Comparison of ENCODE assay signal across 9 mouse cellular contexts in the genomic region with DNA sequence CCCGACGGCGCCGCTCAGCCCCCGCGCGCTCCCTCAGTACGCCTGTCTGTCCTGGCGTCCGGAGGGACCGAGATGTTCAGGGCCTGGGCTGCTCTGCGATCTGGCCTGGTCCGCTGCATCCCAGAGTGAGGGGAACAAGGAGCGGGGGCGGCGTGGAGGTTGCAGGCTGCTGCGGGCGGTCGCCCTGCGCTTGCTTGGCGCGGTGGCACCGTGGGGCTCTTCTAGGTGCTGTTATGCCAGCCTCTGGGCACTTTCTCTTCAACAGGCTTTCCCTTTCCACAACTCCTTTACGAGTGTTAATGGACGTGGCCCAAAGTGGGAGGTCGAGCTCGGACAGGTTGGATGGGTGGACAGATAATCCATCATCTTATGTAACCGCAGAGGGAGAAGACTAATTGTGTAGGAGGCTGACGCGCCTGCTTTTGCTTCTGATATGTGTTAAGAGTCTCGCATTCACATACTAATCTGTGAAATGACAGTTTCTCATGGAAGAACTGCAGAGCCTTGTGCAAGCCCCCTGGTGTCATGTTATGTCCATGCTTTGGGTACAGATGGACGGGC. TPM values are rescaled to one million over a fixed set of nuclear protein-coding genes. Genes with fewer than 3 reads are reported as not detected.
DNase-seq lines count a peak whose midpoint lies in the region; ATAC-seq and TF ChIP-seq lines count a peak whose summit lies in the region.
"Had no signal": no experiment of that assay in that cellular context is flagged by ENCODE, and none has a peak within 500 bp of the region (broad histone marks: within the 10 kb centered on the region; RNA-seq: fewer than 3 reads in every experiment).

No protein-coding gene starts in this region.

- WGBS in spleen, adult 2 months, result 3% methylated on average over 32 of the region's 32 CpGs
- 5% methylated on average over 30 of the region's 32 CpGs for WGBS in heart, embryonic 12.5 days
- WGBS in limb, embryonic 12.5 days, result 6% methylated on average over 32 of the region's 32 CpGs
- WGBS in midbrain, postnatal 0 days, result 4% methylated on average over 29 of the region's 32 CpGs

- H3K4me2 ChIP-seq in heart, embryonic 12.5 days, result peak overlapping the region; percentile 93
- peak overlapping the region; percentile 98 for H3K4me2 ChIP-seq in limb, embryonic 12.5 days
- peak overlapping the region; percentile 84 for H3K4me2 ChIP-seq in midbrain, postnatal 0 days (ENCODE audit: low read depth, low read length, poor library complexity, severe bottlenecking)

- peak overlapping the region; percentile 84 for H3K9ac ChIP-seq in heart, embryonic 12.5 days
- H3K9ac ChIP-seq in limb, embryonic 12.5 days (replicated peaks), result peak overlapping the region; percentile 84
- H3K9ac ChIP-seq in midbrain, postnatal 0 days (replicated peaks; ENCODE audit: low read length, poor library complexity, severe bottlenecking), result peak overlapping the region; percentile 79

- H3K36me3 ChIP-seq in spleen, adult 2 months (ENCODE audit: control insufficient read depth, insufficient read depth, low read length), result no peaks in the 10 kb centered on the region
- H3K36me3 ChIP-seq in heart, embryonic 12.5 days, result no peaks in the 10 kb centered on the region
- H3K36me3 ChIP-seq in limb, embryonic 12.5 days, result no peaks in the 10 kb centered on the region
- H3K36me3 ChIP-seq in midbrain, postnatal 0 days (ENCODE audit: insufficient read depth, low read length), result no peaks in the 10 kb centered on the region

- DNase-seq in embryo, embryonic 10 days (ENCODE audit: low spot score), result peak; percentile 54
- DNase-seq in embryo, embryonic 9.5 days (ENCODE audit: extremely low spot score), result no peak
- DNase-seq in spleen, adult 2 months (ENCODE audit: low read depth in 1 of 2, low spot score in 2 of 2), result peak in 1 of 2 experiments; percentile 28
- no peak for DNase-seq in spleen, adult 18-20 months
- no peak for DNase-seq in midbrain, postnatal 0 days (ENCODE audit: low spot score)
- DNase-seq in urinary bladder, postnatal 14 days (ENCODE audit: low spot score), result no peak

- peak overlapping the region; percentile 93 for H3K4me3 ChIP-seq in spleen, adult 2 months (ENCODE audit: extremely low read depth, insufficient read depth, insufficient read length)
- peak overlapping the region; percentile 80 for H3K4me3 ChIP-seq in heart, embryonic 12.5 days
- peak overlapping the region; percentile 78 for H3K4me3 ChIP-seq in limb, embryonic 12.5 days (replicated peaks)
- H3K4me3 ChIP-seq in midbrain, postnatal 0 days (ENCODE audit: low read depth, low read length), result peak overlapping the region; percentile 72

- TF ChIP-seq POLR2A in spleen, adult 2 months (IDR thresholded peaks at IDR 0.05; ENCODE audit: low read depth, low read length), result no peak

- TF ChIP-seq CTCF in spleen, adult 2 months (IDR thresholded peaks at IDR 0.05; ENCODE audit: extremely low read depth, insufficient read depth, insufficient read length, insufficient replicate concordance), result no peak
- TF ChIP-seq CTCF in midbrain, postnatal 0 days (IDR thresholded peaks at IDR 0.05), result peak; percentile 37

- no peaks in the 10 kb centered on the region for H3K27me3 ChIP-seq in spleen, adult 2 months (ENCODE audit: control insufficient read depth, insufficient read depth, low read length)
- H3K27me3 ChIP-seq in heart, embryonic 12.5 days (replicated peaks), result peaks cover 35% of the 10 kb centered on the region
- H3K27me3 ChIP-seq in limb, embryonic 12.5 days, result peaks cover 3% of the 10 kb centered on the region; the same call in 1 of the 2 replicates
- H3K27me3 ChIP-seq in midbrain, postnatal 0 days (ENCODE audit: insufficient read depth, low read length), result 0 out of 2 replicates have a peak, but pooled peaks cover 4% of the 10 kb centered on the region
- H3K27me3 ChIP-seq: Patski had no signal

- H3K9me3 ChIP-seq in heart, embryonic 12.5 days (replicated peaks), result no peaks in the 10 kb centered on the region
- no peaks in the 10 kb centered on the region for H3K9me3 ChIP-seq in limb, embryonic 12.5 days
- no peaks in the 10 kb centered on the region for H3K9me3 ChIP-seq in midbrain, postnatal 0 days (ENCODE audit: low read length)

- peaks cover 4% of the 10 kb centered on the region for H3K4me1 ChIP-seq in spleen, adult 2 months (ENCODE audit: control insufficient read depth, insufficient read depth, insufficient read length)
- H3K4me1 ChIP-seq in heart, embryonic 12.5 days (replicated peaks), result peaks cover 69% of the 10 kb centered on the region
- peaks cover 45% of the 10 kb centered on the region for H3K4me1 ChIP-seq in limb, embryonic 12.5 days (replicated peaks)
- no peaks in the 10 kb centered on the region for H3K4me1 ChIP-seq in midbrain, postnatal 0 days (ENCODE audit: insufficient read depth, low read length)

- peak; percentile 2; the same call in 1 of the 2 replicates for ATAC-seq in heart, embryonic 12.5 days (ENCODE audit: insufficient number of reproducible peaks, low FRiP score)
- peak; percentile 5; the same call in 1 of the 2 replicates for ATAC-seq in limb, embryonic 12.5 days (ENCODE audit: insufficient number of reproducible peaks, insufficient read depth, low FRiP score, low TSS enrichment, low read depth)
- no peak for ATAC-seq in midbrain, postnatal 0 days (ENCODE audit: low FRiP score)

- H3K27ac ChIP-seq in spleen, adult 2 months (ENCODE audit: insufficient read depth, low read length), result peak overlapping the region; percentile 64
- peak overlapping the region; percentile 13; the same call in 1 of the 2 replicates for H3K27ac ChIP-seq in heart, embryonic 12.5 days (ENCODE audit: poor library complexity, severe bottlenecking)
- H3K27ac ChIP-seq in limb, embryonic 12.5 days, result peak overlapping the region; percentile 67; the same call in 1 of the 2 replicates
- H3K27ac ChIP-seq in midbrain, postnatal 0 days (ENCODE audit: low read depth, low read length), result 0 out of 2 replicates have a peak overlapping the region, but pooled peaks have one; percentile 32

RNA-seq across cellular contexts. Expression of gene Baiap2, which starts 0.9 kb away (rescaled TPM):
- 17.3 and 22.9 TPM in 2 replicates for polyA plus RNA-seq in spleen, adult 2 months (2012; rRNA removed)
- 15.6 and 16.4 TPM in 2 replicates for polyA plus RNA-seq in heart, embryonic 12.5 days (2016; fragmentation: Nextera tagmentation; extraction: Ambion mirVana)
- 17.0 and 17.5 TPM in 2 replicates for polyA plus RNA-seq in limb, embryonic 12.5 days (2016; fragmentation: Nextera tagmentation; extraction: Ambion mirVana)
- 23.8 and 32.7 TPM in 2 replicates for total RNA-seq in midbrain, postnatal 0 days (2014; rRNA removed)
- 18.0 TPM in 2 replicates for polyA plus RNA-seq in midbrain, postnatal 0 days (2015; fragmentation: Nextera tagmentation; extraction: Ambion mirVana)

RNA-seq across cellular contexts. Expression of gene Chmp6, which starts 30.3 kb away (rescaled TPM):
- polyA plus RNA-seq in spleen, adult 2 months (2012; rRNA removed), result 31.2 and 36.6 TPM in 2 replicates
- 67.8 and 70.4 TPM in 2 replicates for polyA plus RNA-seq in heart, embryonic 12.5 days (2016; fragmentation: Nextera tagmentation; extraction: Ambion mirVana)
- polyA plus RNA-seq in limb, embryonic 12.5 days (2016; fragmentation: Nextera tagmentation; extraction: Ambion mirVana), result 105 and 115 TPM in 2 replicates
- total RNA-seq in midbrain, postnatal 0 days (2014; rRNA removed), result 79.5 and 101 TPM in 2 replicates
- polyA plus RNA-seq in midbrain, postnatal 0 days (2015; fragmentation: Nextera tagmentation; extraction: Ambion mirVana), result 121 and 129 TPM in 2 replicates

Comparison
In these comparisons a context has a peak if more than half of its experiments do, and no peak if none do; other contexts are left out.
1. H3K27ac ChIP-seq: peak in every context shown above with its lines; median percentile 67 in limb, embryonic 12.5 days; 64 in spleen, adult 2 months; 32 in midbrain, postnatal 0 days; 13 in heart, embryonic 12.5 days.